Mouse (Mus musculus) intestine, embryonic 16.5 days (tissue): ENCODE measurements around the gene Tub. TPM values are rescaled to one million over a fixed set of nuclear protein-coding genes. Genes with fewer than 3 reads are reported as not detected.

Source experiments
- ATAC-seq: fragments of 200-750 bp; cut with Nextera tagmentation; 2 replicates; pipeline ENCODE4 v1.8.0; 2017; ENCODE audit warnings: moderate TSS enrichment, moderate library complexity
- H3K27ac ChIP-seq: fragments of 300-500 bp; sonication (generic); 2 replicates; pipeline ENCODE4 v1.5.1; 2014; ENCODE audit warnings: mild to moderate bottlenecking, low read length
- H3K27me3 ChIP-seq: fragments of 300-500 bp; sonication (generic); replicated peaks from 2 replicates; pipeline ENCODE4 v1.6.1; 2014; ENCODE audit warnings: low read length, control low read depth, mixed read lengths; ENCODE audit not compliant: control insufficient read depth, insufficient read depth
- H3K36me3 ChIP-seq: fragments of 300-500 bp; sonication (generic); 2 replicates; pipeline ENCODE4 v1.6.1; 2014; ENCODE audit warnings: low read length, control low read depth; ENCODE audit not compliant: control insufficient read depth, insufficient read depth
- H3K4me1 ChIP-seq: fragments of 300-500 bp; sonication (generic); 2 replicates; pipeline ENCODE4 v1.6.1; 2014; ENCODE audit warnings: low read length, control low read depth, mixed read lengths; ENCODE audit not compliant: control insufficient read depth, insufficient read depth
- H3K4me2 ChIP-seq: fragments of 300-500 bp; sonication (generic); 2 replicates; pipeline ENCODE4 v1.6.1; 2014; ENCODE audit warnings: low read depth, low read length, control low read depth
- H3K4me3 ChIP-seq: fragments of 300-500 bp; sonication (generic); 2 replicates; pipeline ENCODE4 v1.5.1; 2014; ENCODE audit warnings: mild to moderate bottlenecking, low read length
- H3K9ac ChIP-seq: fragments of 300-500 bp; sonication (generic); 2 replicates; pipeline ENCODE4 v1.6.1; 2014; ENCODE audit warnings: low read depth, low read length
- H3K9me3 ChIP-seq: fragments of 300-500 bp; sonication (generic); 2 replicates; pipeline ENCODE4 v1.6.1; 2016; ENCODE audit warnings: low read length, control low read depth; ENCODE audit not compliant: control insufficient read depth
- WGBS: fragments of 180-500 bp; shearing (Covaris S2); extraction: QIAGEN DNeasy Blood & Tissue Kit; methylation state at CpG from one replicate; pipeline ENCODE4 v1.1.7; 2014; 5-methylcytosine and 5-hydroxymethylcytosine counted together
- polyA plus RNA-seq: library from polyadenylated mRNA; unstranded; fragments of >200 nt; fragmentation: Nextera tagmentation; extraction: Ambion mirVana; gene quantifications from 2 replicates; pipeline ENCODE4 v1.2.1, GENCODE M21; 2015

Gene Tub
- polyA plus RNA-seq, 1 experiment from 2014 or later, result 1.9 TPM

- no peak overlapping the region for H3K4me3 ChIP-seq
- H3K9me3 ChIP-seq, result no peaks in the 10 kb centered on the region
- H3K36me3 ChIP-seq, result no peaks in the 10 kb centered on the region
- no peak overlapping the region for H3K27ac ChIP-seq
- 76% methylated on average over 4 of the region's 4 CpGs for WGBS
- no peak overlapping the region for H3K9ac ChIP-seq
- peaks cover 7% of the 10 kb centered on the region; the same call in 1 of the 2 replicates for H3K27me3 ChIP-seq
- ATAC-seq, result no peak
- H3K4me1 ChIP-seq, result no peaks in the 10 kb centered on the region
- H3K4me2 ChIP-seq, result no peak overlapping the region
Measured at GRCm38 (mm10) chr7:109083813-109084184, 133.7 kb downstream of the Tub start.

Other genes with a start within 250 kb of the Tub start
- not detected in 2 replicates for gene Olfr512, start 237.0 kb upstream of the Tub start, polyA plus RNA-seq
- gene Olfr513, start 199.4 kb upstream of the Tub start, polyA plus RNA-seq, result not detected in 2 replicates
- not detected in 2 replicates for gene Olfr514, start 124.3 kb upstream of the Tub start, polyA plus RNA-seq
- gene Olfr516, start 99.8 kb upstream of the Tub start, polyA plus RNA-seq, result not detected in 2 replicates
- gene Olfr517, start 78.0 kb upstream of the Tub start, polyA plus RNA-seq, result not detected in 2 replicates
- not detected in 2 replicates for gene Olfr518, start 65.3 kb upstream of the Tub start, polyA plus RNA-seq
- not detected in 2 replicates for gene Olfr519, start 55.9 kb upstream of the Tub start, polyA plus RNA-seq
- 0.06 TPM in 1 of 2 replicates, not detected in the other for gene Nlrp10, start 20.2 kb upstream of the Tub start, polyA plus RNA-seq
- 68.2 TPM in 2 replicates for gene Eif3f, start 15.9 kb upstream of the Tub start, polyA plus RNA-seq
- 1.5 and 1.7 TPM in 2 replicates for gene Ric3, start 133.0 kb downstream of the Tub start, polyA plus RNA-seq
- 1.7 and 2.6 TPM in 2 replicates for gene Lmo1, start 224.9 kb downstream of the Tub start, polyA plus RNA-seq